Mouse (Mus musculus): ENCODE measurements around the gene Acsl4.

DNA sequence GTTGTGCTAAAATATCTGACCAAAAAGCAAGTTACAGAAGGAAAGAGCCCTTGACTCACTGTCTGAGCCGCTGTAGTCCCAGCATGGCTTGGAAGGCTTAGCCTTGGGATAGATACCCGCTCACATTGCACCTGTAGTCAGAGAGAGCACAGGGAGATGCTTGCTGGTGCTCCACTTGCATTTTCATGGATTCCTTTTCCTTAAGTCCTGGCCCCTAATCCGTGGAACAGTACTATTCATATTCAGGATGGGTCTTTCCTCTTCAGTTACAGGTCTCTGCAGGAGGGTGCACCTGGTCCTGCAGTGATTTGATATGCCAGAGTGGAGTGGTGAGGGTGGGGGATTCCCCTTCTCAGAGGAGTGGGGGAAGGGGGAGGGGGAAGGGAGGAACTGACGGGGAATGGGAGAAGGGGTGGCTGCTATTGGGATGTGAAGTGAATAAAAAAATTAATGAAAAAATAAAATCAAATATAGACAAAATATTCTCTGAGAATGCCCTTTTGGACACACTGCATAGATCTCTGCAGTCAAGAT, 47.7 kb upstream of the Acsl4 start:
- TF ChIP-seq CTCF (IDR thresholded peaks at IDR 0.05; ENCODE audit: low read depth, low read length) (no peak), POLR2A (IDR thresholded peaks at IDR 0.05; ENCODE audit: extremely low read depth, insufficient read depth, low read length) (no peak)

Data from liver, adult 2 months (tissue).